Mouse (Mus musculus): ENCODE data around the gene Mvb12a. TPM values are rescaled to one million over a fixed set of nuclear protein-coding genes. Genes with fewer than 3 reads are reported as not detected.
A peak's percentile ranks its signal among the peaks of the same experiment; 100 is the strongest.

Mvb12a gene
- total and polyA plus RNA-seq, 3 experiments = 80.5 to 157 (median 128) TPM

DNA sequence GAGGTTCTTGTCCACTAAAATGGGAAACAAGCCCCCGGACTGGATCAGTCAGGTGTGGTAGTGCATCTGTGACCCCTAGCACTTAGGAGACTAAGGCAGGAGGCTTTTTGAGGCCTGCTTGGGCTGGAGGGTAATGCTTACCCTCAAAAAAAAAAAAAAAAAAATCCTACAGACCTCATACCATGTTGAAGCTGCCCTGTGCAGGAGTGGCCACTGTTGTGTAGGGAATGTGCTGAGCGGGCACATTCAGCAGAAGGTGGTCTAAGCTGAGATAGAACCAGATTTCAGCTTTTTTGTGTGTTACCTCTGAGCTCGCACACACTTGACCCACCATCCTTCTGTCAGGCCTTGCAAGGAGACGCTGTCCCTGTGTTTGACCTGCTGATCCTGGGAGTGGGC is 51.6 kb downstream of the Mvb12a start:
- Histone ChIP-seq H3K36me3 (replicated peaks in 1 of 2; ENCODE audit: control insufficient read depth in 1 of 2, insufficient read depth in 1 of 2, low read length in 1 of 2) (peaks cover 0 to 26% of the 10 kb centered on the region in 2 experiments), H3K9ac (ENCODE audit: insufficient read depth, low read depth) (peak overlapping the region; percentile 60; the same call in 1 of the 2 replicates), H3K4me3 (replicated peaks in 1 of 3; ENCODE audit: low read depth in 2 of 3, low read length in 2 of 3, poor library complexity in 1 of 3) (peak overlapping the region; percentile 50 to 89 (median 70)), H3K27me3 (replicated peaks) (no peaks in the 10 kb centered on the region), H3K4me1 (ENCODE audit: control insufficient read depth in 1 of 2, insufficient read depth in 2 of 2) (peaks cover 46 to 67% of the 10 kb centered on the region in 2 experiments), H3K79me2 (replicated peaks; ENCODE audit: control insufficient read depth, extremely low read depth, insufficient read depth, poor library complexity, severe bottlenecking) (peaks cover 20% of the 10 kb centered on the region), H3K4me2 (ENCODE audit: insufficient read depth, low read depth, poor library complexity, severe bottlenecking) (peak overlapping the region; percentile 26), H3K9me3 (replicated peaks; ENCODE audit: low read length) (no peaks in the 10 kb centered on the region), H3K27ac (ENCODE audit: insufficient read depth, low read depth) (peak overlapping the region; percentile 62)
- TF ChIP-seq KAT2A (IDR thresholded peaks at IDR 0.05; ENCODE audit: insufficient replicate concordance, low read length) (no peak), BHLHE40 (IDR thresholded peaks at IDR 0.05; ENCODE audit: low read depth, low read length) (no peak), MAFK (IDR thresholded peaks at IDR 0.05; ENCODE audit: insufficient replicate concordance, low read length) (peak; percentile 58; the same call in 1 of the 2 replicates), ELF1 (IDR thresholded peaks at IDR 0.05; ENCODE audit: low read depth, low read length) (no peak), MYC (IDR thresholded peaks at IDR 0.05; ENCODE audit: low read depth, low read length) (no peak), POLR2A (IDR thresholded peaks at IDR 0.05; ENCODE audit: low read depth, low read length) (0 out of 2 replicates have a peak, but pooled peaks have one; percentile 24), E2F4 (IDR thresholded peaks at IDR 0.05; ENCODE audit: insufficient replicate concordance, low read depth, low read length) (no peak), ZNF384 (IDR thresholded peaks at IDR 0.05; ENCODE audit: low read depth, low read length) (peak; percentile 61)
- dilution Hi-C loops (cut with MboI; ENCODE audit: extremely low pct_ligation_motif_present, extremely low pct_unique_long_range_greater_than_20kb, low sequenced_read_pairs) (no loop called here), in situ Hi-C loops (cut with MboI; ENCODE audit: low pct_ligation_motif_present, low pct_unique_long_range_greater_than_20kb, low sequenced_read_pairs) (no loop called here)
- no peak for DNase-seq (ENCODE audit: extremely low read depth)

DNA sequence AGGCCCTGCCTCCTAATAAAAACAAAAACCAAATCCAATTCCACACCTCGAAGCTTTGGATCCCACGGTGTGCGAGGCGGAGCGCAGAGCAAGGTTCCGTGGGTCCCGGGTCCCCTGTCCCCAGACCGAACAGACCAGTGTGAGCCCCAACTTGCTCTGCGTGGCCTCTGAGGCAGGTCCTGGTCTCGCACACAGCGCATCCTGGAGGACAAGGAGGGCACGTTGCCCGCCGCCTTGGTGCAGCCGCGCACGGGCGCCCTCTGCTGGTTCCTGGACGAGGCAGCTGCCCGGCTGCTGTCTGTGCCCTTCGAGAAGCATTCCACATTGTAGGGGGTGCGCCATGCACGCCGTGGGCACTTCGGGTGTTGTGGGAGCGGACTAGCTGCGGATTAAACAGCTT is 53.1 kb downstream of the Mvb12a start:
- Histone ChIP-seq H3K9me3 (replicated peaks; ENCODE audit: low read length) (no peaks in the 10 kb centered on the region), H3K27ac (ENCODE audit: insufficient read depth, low read depth) (peak overlapping the region; percentile 98), H3K79me2 (replicated peaks; ENCODE audit: control insufficient read depth, extremely low read depth, insufficient read depth, poor library complexity, severe bottlenecking) (peaks cover 20% of the 10 kb centered on the region), H3K4me1 (ENCODE audit: control insufficient read depth in 1 of 2, insufficient read depth in 2 of 2) (peaks cover 40 to 68% of the 10 kb centered on the region in 2 experiments), H3K4me3 (replicated peaks in 1 of 3; ENCODE audit: low read depth in 2 of 3, low read length in 2 of 3, poor library complexity in 1 of 3) (peak overlapping the region; percentile 46 to 89 (median 70)), H3K27me3 (replicated peaks) (no peaks in the 10 kb centered on the region), H3K4me2 (ENCODE audit: insufficient read depth, low read depth, poor library complexity, severe bottlenecking) (peak overlapping the region; percentile 40), H3K9ac (ENCODE audit: insufficient read depth, low read depth) (peak overlapping the region; percentile 60; the same call in 1 of the 2 replicates), H3K36me3 (replicated peaks in 1 of 2; ENCODE audit: control insufficient read depth in 1 of 2, insufficient read depth in 1 of 2, low read length in 1 of 2) (peaks cover 10 to 41% of the 10 kb centered on the region in 2 experiments)
- dilution Hi-C loops (cut with MboI; ENCODE audit: extremely low pct_ligation_motif_present, extremely low pct_unique_long_range_greater_than_20kb, low sequenced_read_pairs) = no loop called here
- in situ Hi-C loops (cut with MboI; ENCODE audit: low pct_ligation_motif_present, low pct_unique_long_range_greater_than_20kb, low sequenced_read_pairs) = no loop called here
- DNase-seq (ENCODE audit: extremely low read depth) = peak; percentile 82
- TF ChIP-seq NRF1 (IDR thresholded peaks at IDR 0.05; ENCODE audit: low read depth, low read length) (peak; percentile 8; the same call in 1 of the 2 replicates), USF1 (IDR thresholded peaks at IDR 0.05; ENCODE audit: low read depth, low read length) (no peak), ZC3H11A (IDR thresholded peaks at IDR 0.05; ENCODE audit: low read depth, low read length) (no peak; the same call in 1 of the 2 replicates), UBTF (IDR thresholded peaks at IDR 0.05; ENCODE audit: low read depth, low read length) (0 out of 2 replicates have a peak, but pooled peaks have one; percentile 67), TBP (conservative IDR thresholded peaks at IDR 0.05; ENCODE audit: low read depth, low read length) (0 out of 2 replicates have a peak, but pooled peaks have one; percentile 17), ZKSCAN1 (IDR thresholded peaks at IDR 0.05; ENCODE audit: borderline replicate concordance, low read depth, low read length) (no peak), CHD1 (IDR thresholded peaks at IDR 0.05; ENCODE audit: low read depth, low read length) (no peak), RCOR1 (conservative IDR thresholded peaks at IDR 0.05; ENCODE audit: low read depth, low read length) (no peak), USF2 (conservative IDR thresholded peaks at IDR 0.05; ENCODE audit: low read depth, low read length) (no peak), KAT2A (IDR thresholded peaks at IDR 0.05; ENCODE audit: insufficient replicate concordance, low read length) (no peak), RAD21 (IDR thresholded peaks at IDR 0.05; ENCODE audit: low read depth, low read length) (peak; percentile 59), ETS1 (conservative IDR thresholded peaks at IDR 0.05; ENCODE audit: low read depth, low read length) (0 out of 2 replicates have a peak, but pooled peaks have one; percentile 8), CHD2 (IDR thresholded peaks at IDR 0.05; ENCODE audit: low read length) (0 out of 2 replicates have a peak, but pooled peaks have one; percentile 8), SIN3A (IDR thresholded peaks at IDR 0.05; ENCODE audit: low read length) (peak; percentile 63; the same call in 1 of the 2 replicates), MAZ (IDR thresholded peaks at IDR 0.05; ENCODE audit: low read depth, low read length) (0 out of 2 replicates have a peak, but pooled peaks have one; percentile 0), POLR2A (IDR thresholded peaks at IDR 0.05; ENCODE audit: low read depth, low read length) (peak; percentile 67), IRF4 (IDR thresholded peaks at IDR 0.05; ENCODE audit: low read depth, low read length) (peak; percentile 45; the same call in 1 of the 2 replicates), POLR2AphosphoS2 (IDR thresholded peaks at IDR 0.05; ENCODE audit: low read depth, low read length) (no peak), EP300 (IDR thresholded peaks at IDR 0.05; ENCODE audit: low read length) (no peak), MEF2A (IDR thresholded peaks at IDR 0.05; ENCODE audit: borderline replicate concordance, low read depth, low read length) (no peak), PAX5 (IDR thresholded peaks at IDR 0.05; ENCODE audit: low read length) (no peak), GABPA (IDR thresholded peaks at IDR 0.05; ENCODE audit: insufficient replicate concordance, low read depth, low read length) (no peak), MXI1 (IDR thresholded peaks at IDR 0.05; ENCODE audit: low read depth, low read length) (peak; percentile 84; the same call in 1 of the 2 replicates), MAFK (IDR thresholded peaks at IDR 0.05; ENCODE audit: insufficient replicate concordance, low read length) (no peak), ZMIZ1 (IDR thresholded peaks at IDR 0.05; ENCODE audit: low read depth, low read length) (peak; percentile 65; the same call in 1 of the 2 replicates), CTCF (conservative IDR thresholded peaks at IDR 0.05 in 1 of 2, IDR thresholded peaks at IDR 0.05 in 1 of 2; ENCODE audit: low read depth in 2 of 2, low read length in 2 of 2) (peak; percentile 61 to 100)
